Mouse (Mus musculus): ENCODE measurements around the gene Gtf2ird2. TPM values are rescaled to one million over a fixed set of nuclear protein-coding genes. Genes with fewer than 3 reads are reported as not detected.

The Gtf2ird2 gene
- total and polyA plus RNA-seq, 3 experiments = 4.5 to 10.8 (median 9.7) TPM

DNA sequence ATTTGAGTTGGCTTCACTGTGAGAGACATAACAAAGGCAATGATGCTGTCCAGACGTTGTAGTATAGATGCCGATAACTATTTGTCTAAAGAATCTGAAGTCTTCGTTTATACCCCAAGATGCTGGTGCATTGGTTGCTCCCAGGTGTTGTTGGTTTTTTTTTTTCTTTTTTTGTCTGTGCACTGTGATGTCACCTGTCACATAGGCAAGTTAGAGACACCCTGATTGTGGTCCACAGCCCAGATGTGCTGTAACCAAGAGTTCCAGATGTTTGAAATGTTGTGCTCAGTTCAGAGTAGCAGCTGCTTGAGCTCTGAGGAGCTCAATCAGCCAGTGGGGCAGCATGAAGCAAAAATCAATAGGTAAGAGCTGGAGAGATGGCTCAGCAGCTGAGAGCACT is 2.2 kb downstream of the Gtf2ird2 start:
- ATAC-seq (ENCODE audit: extremely low read depth, insufficient number of reproducible peaks, low FRiP score, poor library complexity, severe bottlenecking) (no peak), DNase-seq (ENCODE audit: low spot score) (no peak)
- H3K27me3 ChIP-seq (ENCODE audit: insufficient read depth, low read length) = no peaks in the 10 kb centered on the region
- H3K4me3 ChIP-seq (ENCODE audit: low read depth, low read length) = no peak overlapping the region
- H3K36me3 ChIP-seq (replicated peaks) = peaks cover 11% of the 10 kb centered on the region
- H3K4me1 ChIP-seq (ENCODE audit: insufficient read depth, low read depth, low read length) = peaks cover 33% of the 10 kb centered on the region
- H3K9me3 ChIP-seq (replicated peaks) = no peaks in the 10 kb centered on the region
- TF ChIP-seq GATA1 (IDR thresholded peaks at IDR 0.05; ENCODE audit: borderline replicate concordance, low read length) = no peak

DNA sequence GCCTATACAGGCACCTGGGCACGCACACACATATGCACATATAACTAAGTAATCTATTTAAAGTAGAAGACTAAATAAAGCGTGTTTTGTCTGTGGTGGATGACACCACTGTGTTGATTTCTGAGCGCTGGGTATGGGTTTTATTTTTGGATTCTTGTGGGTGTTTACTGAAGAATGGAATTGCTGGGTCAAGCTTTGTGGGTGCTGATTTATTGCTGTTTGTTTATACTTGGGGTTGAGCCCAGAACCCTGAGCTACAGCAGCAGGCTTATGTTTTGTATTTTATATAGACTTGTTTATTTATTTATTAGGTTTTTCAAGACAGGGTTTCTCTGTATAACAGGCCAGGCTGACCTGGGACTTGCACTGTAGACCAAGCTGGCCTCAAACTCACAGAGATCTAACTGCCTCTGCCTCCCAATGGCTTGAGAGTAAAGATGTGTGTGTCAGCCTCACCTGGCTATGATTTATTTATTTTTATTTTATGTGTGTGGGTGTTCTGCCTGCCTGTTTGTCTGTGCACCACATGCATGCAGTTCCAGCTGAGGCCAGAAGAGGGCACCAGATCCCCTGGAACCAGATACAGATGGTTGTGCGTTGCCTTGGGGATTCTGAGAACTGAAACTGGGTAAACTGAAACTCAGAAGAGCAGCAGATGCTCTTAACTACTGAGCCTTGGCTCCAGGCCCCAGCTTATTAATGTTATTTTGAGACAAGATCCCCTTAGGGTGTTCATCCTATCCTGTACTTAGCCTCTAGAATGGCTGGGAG is 3.3 kb downstream of the Gtf2ird2 start:
- TF ChIP-seq GATA2 (IDR thresholded peaks at IDR 0.05; ENCODE audit: borderline replicate concordance, low read depth, low read length) = no peak
- TF ChIP-seq GATA1 (IDR thresholded peaks at IDR 0.05; ENCODE audit: borderline replicate concordance, low read length) = no peak
- peak; percentile 92 for TF ChIP-seq CTCF (IDR thresholded peaks at IDR 0.05; ENCODE audit: low read depth, low read length)
- TF ChIP-seq POLR2AphosphoS5 (IDR thresholded peaks at IDR 0.05; ENCODE audit: insufficient replicate concordance, low read depth, low read length) = no peak
- TF ChIP-seq TAL1 (conservative IDR thresholded peaks at IDR 0.05; ENCODE audit: low read depth, low read length) = no peak
- peak; percentile 23 for DNase-seq (ENCODE audit: low spot score)
- ATAC-seq (ENCODE audit: extremely low read depth, insufficient number of reproducible peaks, low FRiP score, poor library complexity, severe bottlenecking) = no peak
- no peak overlapping the region for H3K4me3 ChIP-seq (ENCODE audit: low read depth, low read length)
- H3K4me1 ChIP-seq (ENCODE audit: insufficient read depth, low read depth, low read length) = peaks cover 30% of the 10 kb centered on the region
- no peaks in the 10 kb centered on the region for H3K27me3 ChIP-seq (ENCODE audit: insufficient read depth, low read length)
- H3K9me3 ChIP-seq (replicated peaks) = no peaks in the 10 kb centered on the region
- peaks cover 19% of the 10 kb centered on the region for H3K36me3 ChIP-seq (replicated peaks)

- Histone ChIP-seq H3K27me3 (ENCODE audit: insufficient read depth, low read length) (no peaks in the 10 kb centered on the region), H3K36me3 (replicated peaks) (peaks cover 25% of the 10 kb centered on the region), H3K9me3 (replicated peaks) (no peaks in the 10 kb centered on the region), H3K4me3 (ENCODE audit: low read depth, low read length) (no peak overlapping the region), H3K4me1 (ENCODE audit: insufficient read depth, low read depth, low read length) (peaks cover 17% of the 10 kb centered on the region)
- TF ChIP-seq POLR2AphosphoS5 (IDR thresholded peaks at IDR 0.05; ENCODE audit: insufficient replicate concordance, low read depth, low read length) (no peak), TAL1 (conservative IDR thresholded peaks at IDR 0.05; ENCODE audit: low read depth, low read length) (no peak), GATA1 (IDR thresholded peaks at IDR 0.05; ENCODE audit: borderline replicate concordance, low read length) (no peak), CTCF (IDR thresholded peaks at IDR 0.05; ENCODE audit: low read depth, low read length) (no peak), GATA2 (IDR thresholded peaks at IDR 0.05; ENCODE audit: borderline replicate concordance, low read depth, low read length) (no peak)
- ATAC-seq (ENCODE audit: extremely low read depth, insufficient number of reproducible peaks, low FRiP score, poor library complexity, severe bottlenecking) = no peak
- no peak for DNase-seq (ENCODE audit: low spot score)
Measured at GRCm38 (mm10) chr5:134188571-134188970, 4.8 kb downstream of the Gtf2ird2 start.

GRCm38 (mm10) chr5:134193664-134194063 is 9.8 kb downstream of the Gtf2ird2 start:
- no peaks in the 10 kb centered on the region for H3K4me1 ChIP-seq (ENCODE audit: insufficient read depth, low read depth, low read length)
- H3K9me3 ChIP-seq (replicated peaks) = no peaks in the 10 kb centered on the region
- no peaks in the 10 kb centered on the region for H3K27me3 ChIP-seq (ENCODE audit: insufficient read depth, low read length)
- DNase-seq (ENCODE audit: low spot score) (no peak), ATAC-seq (ENCODE audit: extremely low read depth, insufficient number of reproducible peaks, low FRiP score, poor library complexity, severe bottlenecking) (no peak)
- H3K4me3 ChIP-seq (ENCODE audit: low read depth, low read length) = no peak overlapping the region
- no peak for TF ChIP-seq GATA2 (IDR thresholded peaks at IDR 0.05; ENCODE audit: borderline replicate concordance, low read depth, low read length)
- no peak for TF ChIP-seq CTCF (IDR thresholded peaks at IDR 0.05; ENCODE audit: low read depth, low read length)
- no peak for TF ChIP-seq TAL1 (conservative IDR thresholded peaks at IDR 0.05; ENCODE audit: low read depth, low read length)
- TF ChIP-seq POLR2AphosphoS5 (IDR thresholded peaks at IDR 0.05; ENCODE audit: insufficient replicate concordance, low read depth, low read length) = no peak
- peaks cover 64% of the 10 kb centered on the region for H3K36me3 ChIP-seq (replicated peaks)

GRCm38 (mm10) chr5:134206721-134207120 is 22.9 kb downstream of the Gtf2ird2 start:
- peaks cover 10% of the 10 kb centered on the region for H3K36me3 ChIP-seq (replicated peaks)
- H3K9me3 ChIP-seq (replicated peaks) = peaks cover 5% of the 10 kb centered on the region; the same call in 1 of the 2 replicates
- no peak overlapping the region for H3K4me3 ChIP-seq (ENCODE audit: low read depth, low read length)
- DNase-seq (ENCODE audit: low spot score) = no peak
- no peaks in the 10 kb centered on the region for H3K27me3 ChIP-seq (ENCODE audit: insufficient read depth, low read length)
- ATAC-seq (ENCODE audit: extremely low read depth, insufficient number of reproducible peaks, low FRiP score, poor library complexity, severe bottlenecking) = no peak
- TF ChIP-seq POLR2AphosphoS5 (IDR thresholded peaks at IDR 0.05; ENCODE audit: insufficient replicate concordance, low read depth, low read length) (no peak), TAL1 (conservative IDR thresholded peaks at IDR 0.05; ENCODE audit: low read depth, low read length) (no peak), CTCF (IDR thresholded peaks at IDR 0.05; ENCODE audit: low read depth, low read length) (no peak), GATA2 (IDR thresholded peaks at IDR 0.05; ENCODE audit: borderline replicate concordance, low read depth, low read length) (no peak), GATA1 (IDR thresholded peaks at IDR 0.05; ENCODE audit: borderline replicate concordance, low read length) (no peak)
- H3K4me1 ChIP-seq (ENCODE audit: insufficient read depth, low read depth, low read length) = no peaks in the 10 kb centered on the region

GRCm38 (mm10) chr5:134209931-134210554 is 26.2 kb downstream of the Gtf2ird2 start:
- TF ChIP-seq GATA1 (IDR thresholded peaks at IDR 0.05; ENCODE audit: borderline replicate concordance, low read length) = no peak
- no peak for TF ChIP-seq CTCF (IDR thresholded peaks at IDR 0.05; ENCODE audit: low read depth, low read length)
- no peak for TF ChIP-seq POLR2AphosphoS5 (IDR thresholded peaks at IDR 0.05; ENCODE audit: insufficient replicate concordance, low read depth, low read length)
- TF ChIP-seq GATA2 (IDR thresholded peaks at IDR 0.05; ENCODE audit: borderline replicate concordance, low read depth, low read length) = no peak
- no peak for TF ChIP-seq TAL1 (conservative IDR thresholded peaks at IDR 0.05; ENCODE audit: low read depth, low read length)
- H3K36me3 ChIP-seq (replicated peaks) = no peaks in the 10 kb centered on the region
- no peak overlapping the region for H3K4me3 ChIP-seq (ENCODE audit: low read depth, low read length)
- ATAC-seq (ENCODE audit: extremely low read depth, insufficient number of reproducible peaks, low FRiP score, poor library complexity, severe bottlenecking) (no peak), DNase-seq (ENCODE audit: low spot score) (no peak)
- no peaks in the 10 kb centered on the region for H3K4me1 ChIP-seq (ENCODE audit: insufficient read depth, low read depth, low read length)
- peaks cover 5% of the 10 kb centered on the region; the same call in 1 of the 2 replicates for H3K9me3 ChIP-seq (replicated peaks)
- H3K27me3 ChIP-seq (ENCODE audit: insufficient read depth, low read length) = no peaks in the 10 kb centered on the region
